Mouse (Mus musculus) embryonic fibroblast, embryonic 13.5 days (primary cell): ENCODE data around the gene Bckdhb. TPM values are rescaled to one million over a fixed set of nuclear protein-coding genes. Genes with fewer than 3 reads are reported as not detected.
A peak's percentile ranks its signal among the peaks of the same experiment; 100 is the strongest.
"Not testable (repeated sequence)": the region's sequence is repeated elsewhere in the genome, so short reads cannot be mapped to it uniquely, and the experiment has no call there.

Source experiments
- H3K27ac ChIP-seq: 2 replicates; pipeline ENCODE4 v1.5.1; 2012; ENCODE audit warnings: low read length, control low read depth, inconsistent platforms; ENCODE audit not compliant: insufficient read depth
- H3K4me1 ChIP-seq: 2 replicates; pipeline ENCODE4 v1.6.1; 2011; ENCODE audit warnings: low read length; ENCODE audit not compliant: control insufficient read depth, insufficient read depth
- H3K4me3 ChIP-seq: 2 replicates; pipeline ENCODE4 v1.5.1; 2011; ENCODE audit warnings: mild to moderate bottlenecking, control low read depth, low read length; ENCODE audit not compliant: insufficient read depth
- CTCF ChIP-seq: IDR thresholded peaks from 2 replicates; pipeline ENCODE4 v1.5.1; 2011; ENCODE audit warnings: mild to moderate bottlenecking, control low read depth, low read length, moderate library complexity, borderline replicate concordance; ENCODE audit not compliant: insufficient read depth
- POLR2A ChIP-seq: IDR thresholded peaks from 2 replicates; pipeline ENCODE4 v1.6.1; 2011; ENCODE audit warnings: low read depth, mild to moderate bottlenecking, control low read depth, low read length, moderate library complexity
- polyA plus RNA-seq: library from polyadenylated mRNA; stranded (reverse); fragments of >200 nt; gene quantifications from 2 replicates; pipeline ENCODE4 v1.2.4, GENCODE M21; 2011; ENCODE audit warnings: low read depth; ENCODE audit not compliant: missing spikeins, insufficient read length

The Bckdhb gene
- polyA plus RNA-seq, 1 experiment: 29.1 TPM

GRCm38 (mm10) chr9:84055125-84055807 lies 130.3 kb downstream of the Bckdhb start:
- Histone ChIP-seq H3K4me3 (no peak overlapping the region), H3K4me1 (0 out of 2 replicates have a peak, but pooled peaks cover 4% of the 10 kb centered on the region), H3K27ac (no peak overlapping the region)
- TF ChIP-seq CTCF: no peak
- TF ChIP-seq POLR2A: no peak

- H3K4me1 ChIP-seq, H3K4me3 ChIP-seq, H3K27ac ChIP-seq: not testable (repeated sequence)
These were observed 135.8 kb downstream of the Bckdhb start for GRCm38 (mm10) chr9:84060781-84061180.

GRCm38 (mm10) chr9:84063617-84064016 lies 138.7 kb downstream of the Bckdhb start:
- Histone ChIP-seq H3K27ac (0 out of 2 replicates have a peak overlapping the region, but pooled peaks have one; percentile 35), H3K4me1 (no peaks in the 10 kb centered on the region), H3K4me3 (no peak overlapping the region)
- TF ChIP-seq POLR2A (no peak), CTCF (no peak)

DNA sequence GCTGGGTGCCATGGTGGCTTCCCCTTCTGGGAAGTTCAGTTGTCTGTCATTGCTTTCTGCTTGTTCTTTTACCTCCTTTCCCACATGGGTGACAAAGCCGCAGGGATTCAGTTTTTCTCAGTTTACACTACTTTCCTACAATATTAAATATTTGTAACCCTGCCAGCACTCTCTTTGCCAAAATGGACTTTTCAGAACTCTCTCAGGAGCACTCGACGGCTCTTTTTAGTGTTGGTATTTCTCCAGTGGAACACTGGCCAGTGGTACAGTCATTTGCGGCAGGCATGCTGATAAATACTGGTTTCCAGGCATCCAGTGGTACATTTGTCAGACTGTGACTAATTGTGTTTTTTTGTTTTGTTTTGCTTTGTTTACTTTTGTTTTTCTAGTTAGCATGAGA lies 139.2 kb downstream of the Bckdhb start:
- TF ChIP-seq CTCF (no peak), POLR2A (no peak)
- 0 out of 2 replicates have a peak overlapping the region, but pooled peaks have one; percentile 35 for H3K27ac ChIP-seq
- no peaks in the 10 kb centered on the region for H3K4me1 ChIP-seq
- no peak overlapping the region for H3K4me3 ChIP-seq

- H3K4me1 ChIP-seq: no peaks in the 10 kb centered on the region
- TF ChIP-seq CTCF: no peak
- no peak for TF ChIP-seq POLR2A
- H3K27ac ChIP-seq: no peak overlapping the region
- no peak overlapping the region for H3K4me3 ChIP-seq
These were observed 145.3 kb downstream of the Bckdhb start for GRCm38 (mm10) chr9:84070247-84070646.

DNA sequence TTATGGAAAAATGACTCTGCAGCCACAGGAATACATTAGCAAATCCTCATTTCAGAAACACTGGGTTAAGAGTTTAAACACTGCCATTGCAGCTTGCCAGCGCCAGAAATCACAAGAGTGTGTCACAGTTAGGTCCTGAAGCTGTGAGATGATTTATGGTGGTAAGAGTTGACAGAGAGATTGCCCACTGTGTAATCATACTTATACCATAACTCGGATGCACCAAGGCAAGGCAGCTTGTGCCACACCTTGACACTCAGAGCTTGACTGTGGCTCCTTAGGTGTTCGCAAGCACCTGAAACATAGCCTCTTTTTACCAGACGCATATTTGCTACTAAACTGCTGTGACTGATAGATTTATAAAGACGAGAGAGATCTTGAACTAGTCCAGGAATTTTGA lies 145.8 kb downstream of the Bckdhb start:
- Histone ChIP-seq H3K4me3 (no peak overlapping the region), H3K27ac (no peak overlapping the region), H3K4me1 (no peaks in the 10 kb centered on the region)
- no peak for TF ChIP-seq CTCF

GRCm38 (mm10) chr9:84072534-84072933 lies 147.6 kb downstream of the Bckdhb start:
- no peak overlapping the region for H3K27ac ChIP-seq
- TF ChIP-seq POLR2A: no peak
- no peak for TF ChIP-seq CTCF
- no peak overlapping the region for H3K4me3 ChIP-seq
- H3K4me1 ChIP-seq: no peaks in the 10 kb centered on the region

DNA sequence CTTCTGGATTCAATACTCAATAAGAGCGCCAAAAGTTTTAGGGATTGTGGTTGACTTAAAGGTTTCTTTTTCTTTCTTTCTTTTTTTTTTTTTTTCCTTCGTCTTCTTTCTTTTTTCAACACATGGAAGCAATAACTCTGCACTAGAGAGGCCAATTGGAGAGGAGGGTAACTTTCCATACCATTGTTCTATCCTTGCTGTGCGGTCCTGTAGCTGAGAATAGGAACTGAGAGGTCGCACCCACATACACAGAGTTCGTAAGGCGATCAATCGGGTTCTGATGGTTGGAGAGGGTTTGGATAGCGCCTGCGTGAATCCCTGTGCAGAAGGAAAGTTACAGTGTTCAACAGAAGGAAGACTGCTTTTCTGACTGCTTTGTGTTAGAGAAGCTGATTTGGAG lies 148.3 kb downstream of the Bckdhb start:
- H3K4me1 ChIP-seq: no peaks in the 10 kb centered on the region
- TF ChIP-seq CTCF (no peak), POLR2A (no peak)
- no peak overlapping the region for H3K4me3 ChIP-seq
- H3K27ac ChIP-seq: no peak overlapping the region

DNA sequence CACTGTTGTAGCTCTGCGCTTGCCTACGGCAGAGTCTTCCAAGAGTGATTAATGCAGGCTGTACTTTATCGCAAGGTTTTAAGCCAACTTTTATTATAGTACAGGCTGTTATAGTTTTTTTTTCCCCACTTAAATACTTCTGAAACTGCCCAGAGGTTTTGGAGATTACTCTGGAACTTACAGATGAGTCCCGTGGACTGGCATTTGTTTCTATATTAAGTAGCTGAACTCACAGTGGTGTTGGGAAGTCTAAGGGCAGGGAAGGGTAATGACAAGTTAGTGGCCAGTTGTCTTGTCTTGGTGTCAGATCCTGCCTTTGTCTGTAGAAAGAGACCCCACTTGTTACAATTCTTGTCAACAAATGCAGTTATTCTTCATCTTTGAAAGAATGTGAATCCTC lies 158.6 kb downstream of the Bckdhb start:
- Histone ChIP-seq H3K4me3 (no peak overlapping the region), H3K27ac (no peak overlapping the region), H3K4me1 (no peaks in the 10 kb centered on the region)
- TF ChIP-seq POLR2A (no peak), CTCF (no peak)

- no peak overlapping the region for H3K27ac ChIP-seq
- TF ChIP-seq POLR2A (no peak), CTCF (no peak)
- H3K4me3 ChIP-seq: no peak overlapping the region
- H3K4me1 ChIP-seq: no peaks in the 10 kb centered on the region
These were observed 159.7 kb downstream of the Bckdhb start for GRCm38 (mm10) chr9:84084686-84085085.
